Mouse (Mus musculus) spleen, postnatal 10 days (tissue): ENCODE measurements around the gene Gnptab.

Source experiments
- DNase-seq, 2 experiments: peaks; one replicate each; pipeline ENCODE4 v3.0.0; 2021 to 2022; ENCODE audit warnings: low spot score in 2 of 2

Gene Gnptab

DNA sequence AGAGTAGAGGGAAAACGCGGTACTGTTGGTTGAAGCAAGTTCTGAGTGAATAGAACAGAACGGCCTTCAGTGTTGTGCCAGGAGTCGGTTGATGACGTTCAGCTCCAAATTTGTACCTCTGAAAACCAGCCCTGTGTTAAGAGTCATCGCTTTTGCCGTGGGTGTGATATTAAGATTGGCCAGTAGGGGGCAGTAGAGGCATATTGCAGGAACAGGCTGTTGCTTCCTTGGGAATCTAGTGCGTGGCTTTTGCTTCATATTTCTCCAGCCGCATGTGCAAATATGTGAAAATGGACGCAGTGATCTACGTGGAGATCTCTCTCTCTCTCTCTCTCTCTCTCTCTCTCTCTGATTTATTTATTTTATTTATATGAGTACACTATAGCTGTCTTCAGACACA is 2.2 kb upstream of the Gnptab start:
- DNase-seq: peak; percentile 74 to 87

GRCm38 (mm10) chr10:88377666-88378065 is 1.3 kb upstream of the Gnptab start:
- DNase-seq: no peak

DNA sequence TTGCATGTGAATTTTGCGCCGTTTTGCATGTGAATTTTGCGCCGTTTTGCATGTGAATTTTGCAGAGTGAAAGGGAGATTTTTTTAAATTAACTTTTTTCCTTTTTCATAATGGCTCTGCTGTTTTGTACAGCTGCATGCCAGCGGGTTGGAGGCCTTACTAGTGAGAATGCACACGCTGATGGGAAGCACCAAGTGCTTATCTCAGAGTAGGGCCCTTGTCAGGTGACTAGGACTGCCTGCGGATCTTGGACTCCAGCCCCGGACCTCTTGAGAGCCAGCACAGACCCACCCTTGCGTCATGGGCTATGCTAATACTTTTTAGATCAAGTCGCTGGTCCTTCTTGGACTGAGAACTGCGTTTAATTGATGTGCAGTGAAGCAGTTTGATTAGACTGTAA is 1.1 kb downstream of the Gnptab start:
- peak; percentile 29 to 42 for DNase-seq

GRCm38 (mm10) chr10:88380430-88381060 is 1.6 kb downstream of the Gnptab start:
- no peak for DNase-seq

DNA sequence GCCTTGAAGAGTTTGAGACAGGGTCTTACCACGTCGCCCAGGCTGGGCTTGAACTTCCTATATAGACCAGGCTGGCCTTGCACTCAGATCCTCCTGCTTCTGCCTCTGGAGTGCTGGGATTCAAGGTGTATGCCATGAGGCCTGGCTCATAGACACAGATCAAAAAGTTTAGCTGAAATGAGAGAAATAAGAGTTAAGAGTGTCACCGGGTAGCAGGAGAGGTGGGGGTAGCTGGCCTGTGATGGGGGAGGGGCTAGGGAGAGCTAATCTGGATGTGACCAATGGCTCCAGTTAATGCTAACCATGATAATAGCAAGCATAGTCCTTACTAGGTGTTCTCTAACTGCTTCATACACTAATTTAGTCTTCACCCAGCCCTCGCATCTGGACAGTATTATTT is 2.4 kb downstream of the Gnptab start:
- DNase-seq: no peak

- no peak for DNase-seq
Observed at GRCm38 (mm10) chr10:88382009-88382408, 3.1 kb downstream of the Gnptab start.

GRCm38 (mm10) chr10:88383479-88383878 is 4.5 kb downstream of the Gnptab start:
- DNase-seq: no peak

DNA sequence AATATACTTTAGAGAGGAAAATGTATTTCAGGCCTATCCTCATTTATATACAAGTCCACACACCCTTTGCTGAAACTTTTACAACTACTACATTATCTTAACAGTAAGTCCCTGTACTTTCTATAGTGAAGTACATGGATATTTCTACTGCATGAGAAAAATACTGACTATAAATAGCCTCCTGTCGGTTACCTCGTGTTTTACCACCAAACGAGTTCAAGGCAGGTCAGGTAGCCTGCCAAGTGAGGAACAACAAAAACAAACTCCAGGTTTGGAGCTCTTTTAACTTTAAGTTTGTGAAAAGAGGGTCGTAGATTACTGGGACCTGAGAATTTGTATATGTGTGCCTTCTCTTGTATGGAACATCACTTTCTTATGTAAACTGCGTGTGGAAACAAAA is 5.1 kb downstream of the Gnptab start:
- no peak for DNase-seq

DNA sequence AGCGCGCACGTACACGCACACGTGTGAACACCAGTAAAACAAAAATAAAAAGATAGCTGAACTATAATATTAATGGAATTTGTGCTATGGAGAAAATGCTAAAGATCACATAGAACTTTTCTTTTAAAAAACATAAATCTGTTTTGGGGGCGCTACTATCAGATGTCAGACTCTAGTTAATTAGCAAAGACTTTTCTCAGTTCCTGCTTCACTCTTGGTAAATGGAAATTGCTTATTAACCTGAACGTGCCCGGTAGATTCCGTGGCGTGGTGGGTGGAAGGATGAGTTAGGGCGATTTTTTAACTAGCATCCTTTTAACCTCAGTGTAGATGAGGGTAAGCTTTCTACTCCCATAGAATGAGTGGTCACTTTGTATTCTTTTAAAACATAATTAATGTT is 6.4 kb downstream of the Gnptab start:
- no peak for DNase-seq

DNA sequence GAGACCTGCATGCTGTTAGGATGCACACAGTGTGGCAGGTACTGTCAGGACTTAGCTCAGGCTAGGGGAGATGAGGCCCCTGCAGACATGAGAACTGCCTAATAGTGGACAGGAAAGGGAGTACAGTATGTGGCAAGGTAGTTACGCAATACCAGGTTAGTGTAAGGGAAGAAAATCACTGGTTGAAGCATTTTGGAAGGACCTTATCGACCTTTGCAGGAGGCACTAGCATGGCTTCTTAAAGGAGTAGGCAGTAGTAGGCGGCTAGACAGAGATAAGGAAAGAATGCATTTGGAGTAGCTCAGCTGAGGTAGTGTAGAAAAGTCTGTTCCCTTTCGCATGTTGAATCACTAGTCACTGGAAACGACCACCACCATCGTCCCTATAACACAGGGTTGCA is 6.8 kb downstream of the Gnptab start:
- DNase-seq: no peak

- no peak for DNase-seq
Observed at GRCm38 (mm10) chr10:88386251-88386650, 7.3 kb downstream of the Gnptab start.

- peak in 1 of 2 experiments; percentile 54 for DNase-seq
Observed at GRCm38 (mm10) chr10:88389576-88389975, 10.6 kb downstream of the Gnptab start.

DNA sequence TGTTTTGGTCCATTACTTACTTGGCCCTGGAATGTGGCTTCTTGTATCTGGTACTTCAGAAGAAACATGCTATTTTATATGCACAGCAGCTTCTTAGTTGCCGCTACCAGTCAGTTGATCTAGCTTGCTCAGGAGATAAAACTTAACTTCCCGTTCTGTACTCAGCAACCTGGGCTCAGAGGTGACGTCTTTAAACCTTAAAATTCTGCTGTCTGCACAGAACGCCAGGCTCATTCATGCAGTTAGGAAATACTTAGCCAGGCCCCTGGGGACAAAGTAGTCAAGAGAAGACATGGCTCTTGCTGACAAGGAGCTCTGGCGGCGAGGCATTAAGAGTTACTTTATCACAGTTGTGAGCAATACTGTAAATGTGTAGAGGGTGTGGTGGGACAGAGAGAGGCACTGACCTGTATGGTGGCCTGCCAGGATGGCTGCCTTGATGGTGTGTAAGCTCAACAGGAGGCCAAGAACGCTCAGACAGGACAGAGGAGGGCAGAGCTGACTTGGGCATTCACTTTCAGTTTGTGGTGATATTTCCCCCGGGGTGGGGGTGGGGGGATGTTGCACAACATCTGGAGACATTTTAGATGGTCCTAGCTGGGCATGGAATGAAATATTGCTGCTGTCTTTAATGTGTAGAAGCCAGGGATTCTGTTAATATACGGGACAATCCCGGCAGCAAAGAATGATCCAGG is 11.3 kb downstream of the Gnptab start:
- peak in 1 of 2 experiments; percentile 43 for DNase-seq

- no peak for DNase-seq
Observed at GRCm38 (mm10) chr10:88391495-88391894, 12.6 kb downstream of the Gnptab start.

DNA sequence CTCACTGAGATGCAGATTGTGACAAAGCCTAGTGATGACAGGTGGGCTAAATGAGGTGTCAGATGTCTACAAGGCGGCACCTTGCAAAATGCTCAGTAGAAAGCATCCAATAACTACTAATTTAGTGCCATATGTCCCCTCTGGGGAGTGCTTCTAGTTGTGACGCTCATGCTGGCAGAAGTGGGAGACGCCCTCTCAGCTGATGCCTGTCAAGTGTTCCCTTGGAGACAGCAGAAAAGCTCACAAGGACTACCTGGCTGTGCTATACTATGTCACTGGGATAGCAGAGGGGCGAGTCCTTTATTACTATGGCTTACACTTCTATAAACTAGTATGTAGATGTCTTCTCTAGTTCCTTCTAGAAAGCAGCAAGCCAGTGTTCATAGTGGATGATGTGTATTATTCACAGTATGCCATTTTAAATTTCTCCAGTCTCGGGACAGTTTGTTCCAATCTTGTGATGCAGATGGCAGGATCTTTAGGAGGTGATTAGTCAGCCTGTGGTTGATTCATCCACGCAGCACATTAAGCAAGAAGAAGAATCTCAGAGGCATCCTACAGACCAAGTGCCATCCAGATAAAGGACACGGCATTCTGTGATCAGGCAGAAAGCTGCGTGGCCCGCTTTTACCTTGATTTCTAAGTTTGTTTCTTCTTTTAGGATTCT is 13.4 kb downstream of the Gnptab start:
- no peak for DNase-seq

GRCm38 (mm10) chr10:88398668-88399243 is 19.8 kb downstream of the Gnptab start:
- DNase-seq: no peak

GRCm38 (mm10) chr10:88399271-88399670 is 20.3 kb downstream of the Gnptab start:
- DNase-seq: no peak

GRCm38 (mm10) chr10:88403021-88403420 is 24.1 kb downstream of the Gnptab start:
- no peak for DNase-seq

- DNase-seq: no peak
Observed at GRCm38 (mm10) chr10:88404220-88404619, 25.3 kb downstream of the Gnptab start.

- DNase-seq: no peak
Observed at GRCm38 (mm10) chr10:88405812-88406211, 26.9 kb downstream of the Gnptab start.

GRCm38 (mm10) chr10:88407875-88408631 is 29.1 kb downstream of the Gnptab start:
- no peak for DNase-seq

DNA sequence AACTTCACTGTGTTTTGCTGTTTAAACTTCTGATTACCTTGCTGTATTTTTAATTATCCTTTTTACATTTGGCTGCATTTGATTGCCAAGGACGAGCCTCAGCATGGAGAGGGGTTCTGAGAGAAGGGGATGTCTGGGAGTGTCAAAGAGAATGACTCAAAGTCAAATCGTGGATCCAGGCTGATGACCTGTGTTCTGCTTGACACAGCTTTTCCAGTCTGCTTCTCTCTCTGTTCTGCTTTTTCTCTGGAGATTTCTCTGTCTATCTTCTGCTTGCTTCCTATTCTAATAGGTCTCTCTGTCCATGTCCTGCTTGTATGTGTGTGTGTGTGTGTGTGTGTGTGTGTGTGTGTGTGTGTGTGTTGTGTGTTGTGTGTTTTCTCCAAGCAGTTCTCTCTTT is 30.8 kb downstream of the Gnptab start:
- DNase-seq: no peak
